Mouse (Mus musculus): ENCODE measurements at regions not wholly inside any gene's neighbourhood (a gene's known extent, or its start where the extent isn't known, plus 50 kb on each side); places are given as distances from the start of the nearest gene placed in this dataset.
A peak's percentile ranks its signal among the peaks of the same experiment; 100 is the strongest.
"Not testable (repeated sequence)": the region's sequence is repeated elsewhere in the genome, so short reads cannot be mapped to it uniquely, and the experiment has no call there.

GRCm38 (mm10) chr1:80969927-80970326 is 106.8 kb upstream of the Nyap2 start:
- no peak for DNase-seq (ENCODE audit: low spot score in 2 of 2)

GRCm38 (mm10) chr1:80969194-80969593 is 107.6 kb upstream of the Nyap2 start:
- no peak for DNase-seq (ENCODE audit: low spot score in 2 of 2)

- DNase-seq (ENCODE audit: low spot score in 2 of 2): no peak
Measured at GRCm38 (mm10) chr1:80965792-80966191, 111.0 kb upstream of the Nyap2 start.

- DNase-seq (ENCODE audit: low spot score in 2 of 2): peak; percentile 9 to 20
Measured at GRCm38 (mm10) chr1:80964376-80964775, 112.4 kb upstream of the Nyap2 start.

- peak in 1 of 2 experiments; percentile 6 for DNase-seq (ENCODE audit: low spot score in 2 of 2)
Measured at GRCm38 (mm10) chr1:80963838-80964237, 112.9 kb upstream of the Nyap2 start.

GRCm38 (mm10) chr1:80950406-80950805 is 126.3 kb upstream of the Nyap2 start:
- no peak for DNase-seq (ENCODE audit: low spot score in 2 of 2)

- DNase-seq (ENCODE audit: low spot score in 2 of 2): not testable (repeated sequence)
Measured at GRCm38 (mm10) chr1:80946049-80946448, 130.7 kb upstream of the Nyap2 start.

- no peak for DNase-seq (ENCODE audit: low spot score in 2 of 2)
Measured at GRCm38 (mm10) chr1:80939372-80939771, 137.4 kb upstream of the Nyap2 start.

GRCm38 (mm10) chr1:80899281-80899680 is 141.0 kb upstream of the Dock10 start:
- no peak for DNase-seq (ENCODE audit: low spot score in 2 of 2)

GRCm38 (mm10) chr1:80874140-80874849 is 116.0 kb upstream of the Dock10 start:
- no peak for DNase-seq (ENCODE audit: low spot score in 2 of 2)

- no peak for DNase-seq (ENCODE audit: low spot score in 2 of 2)
Measured at GRCm38 (mm10) chr1:80873596-80873995, 115.3 kb upstream of the Dock10 start.

GRCm38 (mm10) chr1:80868805-80869204 is 110.5 kb upstream of the Dock10 start:
- DNase-seq (ENCODE audit: low spot score in 2 of 2): no peak

- DNase-seq (ENCODE audit: low spot score in 2 of 2): no peak
Measured at GRCm38 (mm10) chr1:80856981-80857380, 98.7 kb upstream of the Dock10 start.

GRCm38 (mm10) chr1:80854945-80855656 is 96.8 kb upstream of the Dock10 start:
- DNase-seq (ENCODE audit: low spot score in 2 of 2): no peak

GRCm38 (mm10) chr1:80854289-80854701 is 96.0 kb upstream of the Dock10 start:
- peak; percentile 59 to 67 for DNase-seq (ENCODE audit: low spot score in 2 of 2)

GRCm38 (mm10) chr1:80852761-80853160 is 94.4 kb upstream of the Dock10 start:
- DNase-seq (ENCODE audit: low spot score in 2 of 2): peak; percentile 45 to 46

- peak in 1 of 2 experiments; percentile 61 for DNase-seq (ENCODE audit: low spot score in 2 of 2)
Measured at GRCm38 (mm10) chr1:80830196-80830794, 72.0 kb upstream of the Dock10 start.

- no peak for DNase-seq (ENCODE audit: low spot score in 2 of 2)
Measured at GRCm38 (mm10) chr1:80826383-80826782, 68.1 kb upstream of the Dock10 start.

- peak in 1 of 2 experiments; percentile 5 for DNase-seq (ENCODE audit: low spot score in 2 of 2)
Measured at GRCm38 (mm10) chr1:80823953-80824352, 65.6 kb upstream of the Dock10 start.

- DNase-seq (ENCODE audit: low spot score in 2 of 2): no peak
Measured at GRCm38 (mm10) chr1:80822185-80822584, 63.9 kb upstream of the Dock10 start.

GRCm38 (mm10) chr1:80812906-80813305 is 54.6 kb upstream of the Dock10 start:
- no peak for DNase-seq (ENCODE audit: low spot score in 2 of 2)
